Mouse (Mus musculus) neutrophil, adult 5-6 weeks (primary cell): ENCODE measurements around the gene D430041D05Rik. TPM values are rescaled to one million over a fixed set of nuclear protein-coding genes. Genes with fewer than 3 reads are reported as not detected.

Experiments
- ATAC-seq: fragments of 151-379, 151-347 bp; 2 replicates; pipeline ENCODE4 v1.8.0; 2017; ENCODE audit warnings: mild to moderate bottlenecking, moderate TSS enrichment; ENCODE audit not compliant: insufficient number of reproducible peaks, poor library complexity, low FRiP score, severe bottlenecking; ENCODE audit errors: extremely low read depth
- total RNA-seq: library from RNA; stranded (forward); fragments of 200-1000 nt; gene quantifications from 2 replicates; pipeline ENCODE4 v1.2.3, GENCODE M21; 2017

The D430041D05Rik gene
- total RNA-seq, 1 experiment from 2014 or later: 0.12 TPM

DNA sequence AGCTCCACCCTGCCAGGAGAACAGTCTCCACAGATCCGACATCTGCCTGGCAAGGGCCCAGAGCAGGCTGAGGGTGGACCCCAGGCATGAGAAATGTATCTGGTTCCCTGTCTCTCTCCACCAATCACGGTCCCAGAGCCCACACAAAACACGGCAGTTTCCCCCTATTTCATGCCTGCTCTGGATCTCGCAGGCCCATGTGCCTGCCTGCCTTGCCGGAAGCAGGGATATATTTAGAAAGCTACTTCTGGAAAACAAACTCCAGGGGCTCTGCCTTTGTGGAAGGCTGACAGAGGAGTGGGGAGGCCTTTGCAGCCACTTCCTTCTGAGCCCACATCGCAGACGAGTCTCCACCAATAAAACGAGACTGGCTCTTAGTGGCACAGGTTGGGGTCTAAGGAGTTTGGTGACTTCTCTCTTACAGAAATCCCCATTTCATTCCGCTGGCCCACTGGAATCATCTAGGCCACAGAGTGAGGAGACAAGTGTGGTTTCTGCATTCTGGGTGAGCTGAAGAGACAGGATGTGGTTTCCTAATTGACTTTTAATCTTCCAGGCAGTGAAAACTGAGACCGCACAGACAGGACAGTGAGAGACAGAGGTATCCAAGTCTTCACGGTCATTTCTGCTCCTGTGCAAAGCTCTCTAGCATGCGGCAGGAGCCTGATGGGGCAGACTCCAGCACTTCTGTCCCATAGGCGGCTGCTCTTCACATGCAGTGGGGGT is 233.7 kb downstream of the D430041D05Rik start:
- no peak for ATAC-seq

DNA sequence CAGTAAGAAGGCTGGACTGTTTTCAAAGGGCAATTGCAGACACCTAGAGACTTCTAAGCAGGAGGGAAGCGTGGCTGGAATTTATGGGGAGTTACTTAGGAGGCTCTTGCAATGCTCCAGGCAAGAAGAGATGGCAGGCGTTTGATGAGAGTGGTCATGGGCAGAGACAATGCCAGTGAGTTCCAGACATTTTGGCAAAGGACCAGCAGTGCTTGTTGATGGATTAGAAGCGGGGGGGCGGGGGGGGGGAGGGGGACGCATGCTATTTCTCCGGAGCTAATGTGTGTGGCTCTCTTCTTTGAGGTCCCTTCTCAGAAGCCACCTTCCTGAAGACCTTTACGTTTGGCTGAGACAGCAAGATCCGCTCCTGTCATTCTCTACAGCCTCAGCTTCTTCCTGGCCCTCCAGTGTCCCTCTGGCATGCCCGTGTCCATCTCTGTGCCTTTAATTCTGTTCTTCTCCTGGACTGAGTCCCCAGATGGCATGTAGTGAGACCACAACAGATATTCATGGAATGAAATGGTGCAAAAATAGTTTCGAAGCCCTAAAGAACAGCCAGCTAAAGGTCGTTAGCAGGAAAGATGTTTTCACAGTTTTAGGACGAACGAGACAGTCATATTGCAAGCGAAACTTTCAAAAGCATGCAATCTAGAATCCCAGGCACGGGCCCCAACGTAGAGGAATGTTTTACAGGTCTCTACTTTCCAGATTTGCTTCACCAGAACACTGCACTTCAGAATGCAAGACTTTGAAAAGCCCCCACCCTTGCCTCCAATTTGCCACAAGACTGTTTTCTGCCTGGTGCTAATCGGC is 234.4 kb downstream of the D430041D05Rik start:
- no peak for ATAC-seq

DNA sequence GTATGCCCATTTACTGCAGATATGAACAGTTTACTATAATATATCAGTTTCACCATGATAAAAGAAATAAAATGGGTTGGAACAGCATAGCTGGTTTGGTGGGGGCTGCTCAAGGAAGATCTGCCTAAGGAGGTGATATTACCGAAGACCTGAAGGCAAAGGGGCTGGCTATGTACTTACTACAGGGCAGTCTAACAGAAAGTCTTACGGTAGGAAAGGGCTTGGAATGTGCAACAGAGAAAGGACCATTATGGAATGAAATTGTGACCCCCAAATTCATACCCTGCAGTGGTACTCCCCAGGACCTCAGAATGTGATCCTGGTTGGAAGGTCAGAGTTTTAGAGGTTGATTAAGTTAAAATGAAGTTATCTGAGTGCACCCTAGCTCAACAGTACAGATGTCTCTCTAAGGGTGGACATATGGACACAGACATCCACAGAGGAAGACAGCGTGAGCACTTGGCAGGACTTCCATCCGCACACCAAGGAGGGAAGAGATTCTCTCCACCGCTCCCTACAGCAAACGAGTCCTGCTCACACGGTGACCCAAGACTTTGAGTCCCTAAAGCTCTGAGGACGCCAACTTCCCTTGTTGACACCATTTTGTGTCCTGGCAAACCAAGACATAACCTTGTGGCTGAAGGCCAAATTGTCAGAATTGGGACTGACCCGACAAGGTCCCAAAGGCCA is 235.2 kb downstream of the D430041D05Rik start:
- ATAC-seq: no peak

DNA sequence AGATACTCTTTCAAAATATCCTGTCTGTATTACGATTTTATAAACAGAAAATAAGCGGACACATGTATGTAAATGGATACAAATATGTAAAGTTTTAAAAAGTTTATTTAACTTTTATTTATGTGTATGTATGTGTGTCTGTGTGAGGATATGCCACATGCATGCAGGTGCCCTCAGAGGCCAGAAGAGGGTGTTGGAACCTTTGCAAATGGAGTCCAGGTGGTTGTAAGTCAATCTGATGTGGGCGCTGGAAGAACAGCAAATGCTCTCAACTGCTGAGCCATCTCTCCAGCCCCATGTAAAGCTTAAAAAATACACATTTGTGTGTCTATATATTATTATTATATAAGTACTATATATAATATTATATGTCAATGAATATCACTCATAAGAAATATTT is 237.4 kb downstream of the D430041D05Rik start:
- no peak for ATAC-seq

DNA sequence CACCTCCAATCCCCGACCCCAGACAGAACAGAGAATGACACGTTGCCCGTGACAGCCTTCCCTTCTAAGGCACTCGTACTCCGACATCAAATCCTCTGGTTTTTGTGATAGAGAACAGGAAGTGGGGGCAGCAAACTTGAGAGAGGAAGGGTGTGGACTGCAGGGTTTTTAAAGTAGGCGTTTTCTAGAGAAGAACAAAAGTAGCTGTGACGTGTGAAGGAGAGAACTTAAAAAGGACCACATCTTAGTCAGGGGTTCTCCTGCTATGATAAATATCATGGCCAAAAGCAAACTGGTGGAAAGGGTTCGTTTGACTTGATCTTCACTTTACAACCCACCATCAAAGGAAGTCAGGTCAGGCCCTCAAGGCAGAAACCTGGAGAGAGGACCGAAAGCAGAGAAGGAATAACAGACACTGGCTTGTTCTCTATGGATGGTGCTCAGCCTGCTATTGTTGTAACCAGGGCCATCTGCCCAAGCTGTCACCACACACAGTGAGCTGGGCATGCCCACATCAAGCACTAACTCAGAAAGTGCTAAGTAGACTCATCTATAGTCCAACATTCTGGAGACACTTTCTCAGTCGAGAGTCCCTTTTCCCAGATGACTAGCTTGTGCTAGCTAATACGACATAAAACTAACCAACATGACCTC is 238.0 kb downstream of the D430041D05Rik start:
- peak; percentile 58 for ATAC-seq

- no peak for ATAC-seq
Observed at GRCm38 (mm10) chr2:104168186-104168896, 242.5 kb downstream of the D430041D05Rik start.

DNA sequence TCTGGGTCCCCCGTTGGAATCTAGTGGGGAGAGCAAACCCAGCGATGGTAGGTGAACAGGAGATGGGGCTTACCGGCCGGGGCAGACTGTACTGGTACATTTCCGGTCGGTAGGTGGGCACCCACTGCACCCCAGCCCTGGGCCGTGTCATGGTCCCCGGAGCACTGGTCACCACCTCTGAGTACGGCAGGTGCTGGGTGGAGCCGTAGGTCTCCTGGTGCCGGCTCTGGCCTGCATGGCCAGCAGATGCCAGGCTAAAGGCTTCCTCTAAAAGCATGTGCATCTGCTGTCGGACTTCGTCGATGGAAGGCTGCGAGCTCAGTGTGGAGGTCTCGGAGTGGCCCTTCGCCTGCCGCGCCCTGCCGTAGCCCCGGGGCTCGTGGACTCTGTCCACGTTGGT is 243.0 kb downstream of the D430041D05Rik start:
- ATAC-seq: no peak

DNA sequence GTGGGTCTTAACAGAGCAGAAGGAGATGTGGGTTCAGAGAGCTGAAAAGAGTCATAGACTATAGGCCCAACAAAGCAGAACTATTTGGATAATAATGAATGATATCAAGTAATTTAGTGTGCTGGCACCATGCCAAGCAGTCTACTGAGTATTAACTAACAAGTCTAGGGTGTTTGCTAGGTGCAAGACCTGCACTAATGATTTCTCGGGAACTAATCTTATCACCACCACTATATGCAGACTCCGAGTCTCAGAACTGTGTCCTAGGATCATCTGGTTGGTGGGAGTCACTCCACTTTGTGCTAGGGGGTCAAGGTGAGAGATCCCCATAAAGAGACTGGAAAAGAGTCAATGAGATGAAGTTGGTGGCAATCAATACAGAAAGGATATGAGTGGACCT is 245.2 kb downstream of the D430041D05Rik start:
- no peak for ATAC-seq

- no peak for ATAC-seq
Observed at GRCm38 (mm10) chr2:104163978-104164487, 246.8 kb downstream of the D430041D05Rik start.

- no peak for ATAC-seq
Observed at GRCm38 (mm10) chr2:104163418-104163817, 247.4 kb downstream of the D430041D05Rik start.

DNA sequence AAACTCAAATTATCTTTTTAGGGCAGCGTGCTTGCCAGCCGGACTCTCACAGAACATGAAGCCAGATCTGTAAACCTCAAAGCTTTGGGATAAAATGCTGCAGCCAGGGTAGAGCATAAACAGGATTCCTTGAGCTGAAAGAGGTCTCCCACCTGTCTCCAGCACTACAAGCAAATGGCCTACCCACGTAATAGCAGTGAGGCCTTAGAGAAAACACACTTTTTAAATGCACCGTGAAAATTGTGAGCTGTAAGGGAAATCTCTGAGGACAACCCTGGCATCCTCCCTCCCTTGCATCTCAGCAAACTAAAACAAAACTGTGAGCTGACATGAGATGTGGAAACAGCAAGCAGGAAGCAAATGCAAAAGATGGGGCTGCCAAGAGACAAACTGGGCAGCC is 253.0 kb downstream of the D430041D05Rik start:
- no peak for ATAC-seq

DNA sequence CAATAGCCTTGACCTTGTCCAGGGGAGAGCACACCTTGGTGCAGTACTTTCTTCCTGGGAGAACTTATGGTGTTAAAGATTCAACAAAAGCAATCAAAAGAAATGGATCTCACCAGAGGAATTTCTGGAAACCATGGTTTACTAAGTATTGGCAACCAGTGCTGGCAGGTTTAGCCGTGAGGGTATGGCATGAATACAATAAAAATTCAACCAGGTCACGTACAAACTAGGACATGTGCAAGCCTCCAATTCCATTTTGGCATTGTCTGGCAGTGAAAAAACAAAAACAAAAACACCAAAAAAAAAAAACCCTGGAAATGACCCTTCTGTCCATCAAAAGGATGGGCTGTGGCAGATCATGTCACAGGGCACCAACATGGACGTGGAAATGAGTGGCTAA is 256.9 kb downstream of the D430041D05Rik start:
- no peak for ATAC-seq

DNA sequence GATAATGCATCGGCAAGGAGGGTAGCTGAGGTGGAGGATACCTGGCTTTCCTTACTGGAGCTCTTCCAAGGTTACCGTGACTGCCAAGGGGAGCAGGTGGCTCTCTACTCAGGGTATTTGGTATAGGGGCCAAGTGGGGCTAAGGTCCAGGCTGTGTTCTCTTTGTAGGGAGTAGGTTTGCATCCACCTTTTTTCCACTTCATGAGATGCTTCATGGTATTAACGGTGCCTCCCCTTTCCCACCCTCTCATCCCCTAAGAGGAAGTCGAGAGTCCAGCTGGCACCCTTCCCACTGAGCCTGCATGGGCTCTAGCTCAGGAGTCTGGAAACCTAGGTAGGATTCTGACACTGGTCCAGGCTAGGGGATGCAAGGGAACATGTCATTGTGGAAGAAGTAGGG is 257.5 kb downstream of the D430041D05Rik start:
- ATAC-seq: no peak

DNA sequence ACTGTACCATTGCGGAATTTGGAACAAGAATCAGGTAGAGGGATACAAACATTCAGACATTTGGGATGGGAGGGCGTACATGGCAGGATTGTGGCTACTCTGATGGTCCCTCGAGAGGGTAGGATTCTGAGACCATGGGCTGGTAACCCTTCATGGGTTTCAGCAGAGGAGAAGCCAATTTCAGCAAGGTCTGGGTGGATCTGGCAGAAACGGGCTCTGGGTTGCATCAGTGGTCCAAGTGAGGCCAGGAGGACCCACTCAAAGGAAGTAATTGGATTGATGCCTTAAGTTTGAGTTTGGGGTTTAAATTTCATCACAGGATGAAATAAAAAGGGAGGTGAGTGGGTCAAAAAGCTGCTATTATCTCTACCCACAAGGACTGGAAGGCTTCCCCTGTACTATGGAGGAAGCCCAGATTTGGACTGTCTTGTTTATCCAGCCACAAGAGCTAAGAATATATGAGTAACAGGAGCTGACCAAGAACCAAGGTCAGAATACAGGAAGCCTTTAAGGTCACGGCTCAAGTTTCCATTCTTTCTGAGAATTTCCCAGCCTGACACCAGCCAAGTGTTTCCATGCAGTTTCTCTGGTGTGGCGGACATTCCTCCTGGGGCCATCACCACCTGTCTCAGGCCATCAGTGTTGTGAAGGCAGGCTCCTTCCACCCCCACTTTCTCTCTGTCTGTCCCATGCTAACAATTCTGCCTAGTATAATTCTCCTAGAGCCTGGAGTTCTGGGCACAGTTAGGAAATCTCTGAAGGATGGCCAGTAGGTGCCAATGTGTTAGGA is 260.0 kb downstream of the D430041D05Rik start:
- ATAC-seq: no peak

DNA sequence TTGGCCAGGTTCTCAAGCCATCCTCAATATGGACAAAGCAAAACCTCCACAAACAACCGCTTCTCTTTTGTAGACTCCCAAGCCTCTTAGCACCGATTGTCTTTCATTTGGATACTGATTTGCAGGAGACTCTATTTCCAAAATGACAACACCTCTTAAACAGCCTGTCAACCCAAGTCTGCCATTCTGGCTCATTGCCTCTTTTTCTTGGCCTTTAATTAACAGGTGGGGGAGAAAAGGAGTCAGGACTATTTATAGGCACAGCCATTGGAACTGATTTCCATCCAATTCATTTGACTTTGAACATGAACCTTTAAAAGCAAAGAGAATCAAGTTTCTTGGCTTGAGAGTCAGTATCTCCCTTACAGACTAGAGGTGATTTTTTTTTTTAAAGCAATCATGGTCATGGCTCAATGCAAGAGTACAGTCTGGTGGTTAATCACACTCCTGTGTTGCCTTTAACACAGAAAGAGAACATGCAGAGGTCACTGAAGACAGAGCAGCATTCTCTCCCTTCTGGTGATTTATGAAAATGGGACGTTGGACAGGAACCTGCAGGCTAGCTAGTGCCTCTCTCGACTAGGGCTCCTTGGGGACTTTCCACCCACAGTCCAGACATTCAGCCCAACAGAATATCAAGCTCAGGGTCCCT is 262.8 kb downstream of the D430041D05Rik start:
- ATAC-seq: no peak

GRCm38 (mm10) chr2:104145983-104146382 is 264.8 kb downstream of the D430041D05Rik start:
- no peak for ATAC-seq

GRCm38 (mm10) chr2:104144004-104144403 is 266.8 kb downstream of the D430041D05Rik start:
- no peak for ATAC-seq
